Mouse (Mus musculus): Measurements from ENCODE around the gene Slc7a7.

- no peak for TF ChIP-seq CTCF (IDR thresholded peaks at IDR 0.05)
- TF ChIP-seq EP300 (IDR thresholded peaks at IDR 0.05), result 0 out of 2 replicates have a peak, but pooled peaks have one; percentile 28
These were observed 3.5 kb downstream of the Slc7a7 start for GRCm38 (mm10) chr14:54413877-54414700.
